Mouse (Mus musculus): ENCODE measurements at regions not wholly inside any gene's neighbourhood (a gene's known extent, or its start where the extent isn't known, plus 50 kb on each side); places are given as distances from the start of the nearest gene placed in this dataset.
"Not testable (repeated sequence)": the region's sequence is repeated elsewhere in the genome, so short reads cannot be mapped to it uniquely, and the experiment has no call there.

DNA sequence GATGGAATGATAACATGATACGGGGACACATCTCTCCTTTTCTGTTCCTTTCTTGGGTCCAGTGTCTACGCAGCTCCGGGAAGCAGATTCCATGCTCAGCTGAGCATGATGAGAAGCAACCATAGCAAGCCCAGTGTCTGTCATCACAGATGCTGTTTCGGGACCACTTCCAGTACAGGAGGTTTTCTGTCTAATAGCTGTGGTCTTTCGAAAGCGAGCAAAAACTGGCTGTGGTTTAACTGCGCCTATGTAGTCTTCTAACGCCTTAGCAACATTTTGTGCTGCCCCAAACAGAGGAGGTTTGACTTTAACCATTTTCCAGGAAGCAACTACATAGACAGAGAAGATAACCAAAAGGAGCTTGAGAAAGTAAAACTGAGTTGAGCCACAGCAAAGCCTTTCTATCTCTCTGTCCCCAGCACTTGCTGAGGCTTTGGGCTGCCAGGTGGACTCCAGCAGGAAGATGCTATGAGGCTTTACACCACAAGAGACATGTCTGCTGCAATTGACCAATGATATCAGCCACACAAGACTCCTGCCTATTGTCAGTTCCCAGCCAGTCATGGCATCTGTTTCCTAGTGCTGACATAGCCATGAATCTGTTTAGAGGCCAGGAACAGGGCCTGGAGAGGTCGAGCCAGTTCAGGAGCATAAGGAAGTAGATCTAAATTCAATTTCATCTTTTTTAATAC, 95.1 kb downstream of the Stard3nl start:
- not testable (repeated sequence) for DNase-seq (ENCODE audit: low spot score in 2 of 2)

DNA sequence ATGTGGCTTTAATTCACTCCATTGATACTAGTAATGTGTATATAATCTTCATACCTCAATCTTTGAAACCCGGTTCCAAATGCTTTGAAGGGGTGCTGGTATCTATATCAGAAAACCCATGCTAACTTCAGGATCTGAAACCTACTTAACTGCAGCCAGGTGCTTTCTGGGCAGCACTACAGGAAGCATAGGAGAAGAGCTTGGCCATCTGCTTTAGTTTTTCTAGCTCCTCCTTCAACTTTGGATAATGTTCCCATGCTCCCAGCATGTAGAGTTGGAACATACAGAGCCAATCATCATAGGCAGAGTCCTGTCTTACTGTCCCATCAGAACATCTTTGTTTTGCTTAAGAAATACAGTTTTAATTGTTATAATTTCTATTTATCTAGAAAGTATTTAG, 99.3 kb downstream of the Stard3nl start:
- DNase-seq (ENCODE audit: low spot score in 2 of 2) = no peak

DNA sequence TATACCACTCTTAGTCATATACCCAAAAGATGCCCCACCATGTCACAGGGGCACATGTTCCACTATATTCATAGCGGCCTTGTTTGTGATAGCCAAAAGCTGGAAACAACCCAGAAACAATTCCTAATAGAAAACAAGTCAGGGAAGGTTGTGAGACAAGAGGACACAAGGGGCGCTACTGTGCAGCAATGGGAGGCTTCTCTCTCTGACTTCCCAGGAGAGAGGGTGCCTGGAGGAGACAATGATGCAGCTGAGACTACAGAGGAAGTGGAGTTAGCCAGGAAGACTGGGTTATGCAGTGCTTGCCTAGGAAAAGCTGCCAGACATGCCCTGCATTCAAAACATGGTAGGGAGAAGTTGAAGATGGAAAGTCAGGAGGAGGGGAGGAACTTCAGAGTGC, 102.6 kb downstream of the Stard3nl start:
- no peak for DNase-seq (ENCODE audit: low spot score in 2 of 2)

DNA sequence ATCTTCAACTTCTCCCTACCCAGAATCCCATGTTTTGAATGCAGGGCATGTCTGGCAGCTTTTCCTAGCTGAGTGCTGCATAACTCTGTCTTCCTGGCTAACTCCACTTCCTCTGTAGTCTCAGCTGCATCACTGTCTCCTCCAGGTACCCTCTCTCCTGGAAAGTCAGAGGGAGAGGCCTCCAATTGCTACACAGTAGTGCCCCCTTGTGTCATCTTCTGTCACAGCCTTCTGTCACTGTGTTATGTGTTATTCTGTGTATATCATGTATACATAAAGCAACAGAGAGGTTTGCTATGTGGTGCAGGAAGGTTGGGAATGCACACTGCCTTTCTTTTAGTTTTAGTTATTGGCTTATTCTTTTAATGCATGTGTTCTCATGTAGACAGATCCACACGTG, 112.4 kb downstream of the Stard3nl start:
- no peak for DNase-seq (ENCODE audit: low spot score in 2 of 2)

DNA sequence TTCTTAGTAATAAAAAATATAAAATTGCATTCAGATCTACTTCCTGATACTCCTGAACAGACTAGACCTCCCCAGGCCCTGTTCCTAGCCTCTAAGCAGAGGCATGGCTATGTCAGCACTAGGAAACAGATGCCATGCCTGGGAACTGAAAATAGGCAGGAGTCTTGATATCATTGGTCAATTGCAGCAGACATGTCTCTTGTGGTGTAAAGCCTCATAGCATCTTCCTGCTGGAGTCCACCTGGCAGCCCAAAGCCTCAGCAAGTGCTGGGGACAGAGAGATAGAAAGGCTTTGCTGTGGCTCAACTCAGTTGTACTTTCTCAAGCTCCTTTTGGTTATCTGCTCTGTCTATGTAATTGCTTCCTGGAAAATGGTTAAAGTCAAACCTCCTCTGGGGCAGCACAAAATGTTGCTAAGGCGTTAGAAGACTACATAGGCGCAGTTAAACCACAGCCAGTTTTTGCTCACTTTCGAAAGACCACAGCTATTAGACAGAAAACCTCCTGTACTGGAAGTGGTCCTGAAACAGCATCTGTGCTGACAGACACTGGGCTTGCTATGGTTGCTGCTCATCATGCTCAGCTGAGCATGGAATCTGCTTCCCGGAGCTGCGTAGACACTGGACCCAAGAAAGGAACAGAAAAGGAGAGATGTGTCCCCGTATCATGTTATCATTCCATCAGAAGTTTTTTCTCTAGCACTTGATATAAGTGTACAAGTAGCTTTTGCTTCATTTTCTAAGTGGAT, 122.9 kb downstream of the Stard3nl start:
- DNase-seq (ENCODE audit: low spot score in 2 of 2) = not testable (repeated sequence)

DNA sequence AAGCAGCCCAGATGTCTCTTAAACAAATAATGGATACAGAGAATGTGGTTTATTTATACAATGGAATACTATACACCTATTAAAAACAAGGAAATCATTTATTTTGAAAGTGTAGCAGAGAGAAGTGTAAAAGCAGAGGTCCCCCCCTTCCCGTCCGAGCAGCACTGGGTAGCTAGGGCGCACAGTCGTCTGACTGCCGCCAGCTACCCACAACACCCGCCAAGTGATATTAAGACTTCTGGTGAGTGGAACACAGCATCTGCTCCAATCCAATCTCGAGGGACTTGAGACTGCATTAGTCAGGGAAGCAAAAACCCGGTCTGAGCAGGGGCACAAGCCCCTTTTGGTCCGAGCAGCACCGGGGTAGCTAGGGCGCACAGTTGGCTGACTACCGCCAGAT, 130.6 kb downstream of the Stard3nl start:
- not testable (repeated sequence) for DNase-seq (ENCODE audit: low spot score in 2 of 2)

DNA sequence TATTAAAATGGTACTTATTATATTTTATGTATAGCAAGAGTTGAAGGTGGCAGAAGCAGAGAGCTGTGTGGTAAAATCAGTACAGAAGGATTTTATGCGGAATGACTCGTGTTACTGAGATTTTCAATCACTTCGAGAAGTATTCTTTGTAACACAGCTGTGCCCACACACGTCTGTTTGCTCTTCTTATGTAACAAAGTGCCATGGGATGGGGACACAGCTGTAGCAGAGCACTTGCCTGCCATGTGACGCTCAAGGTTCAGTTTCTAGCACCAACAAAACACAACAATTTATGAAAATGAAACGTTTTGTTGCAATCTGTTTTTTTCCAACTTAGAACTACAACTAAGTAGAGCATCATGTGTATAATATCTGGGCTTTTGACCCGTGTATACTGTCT, 149.0 kb downstream of the Stard3nl start:
- DNase-seq (ENCODE audit: low spot score in 2 of 2) = not testable (repeated sequence)

DNA sequence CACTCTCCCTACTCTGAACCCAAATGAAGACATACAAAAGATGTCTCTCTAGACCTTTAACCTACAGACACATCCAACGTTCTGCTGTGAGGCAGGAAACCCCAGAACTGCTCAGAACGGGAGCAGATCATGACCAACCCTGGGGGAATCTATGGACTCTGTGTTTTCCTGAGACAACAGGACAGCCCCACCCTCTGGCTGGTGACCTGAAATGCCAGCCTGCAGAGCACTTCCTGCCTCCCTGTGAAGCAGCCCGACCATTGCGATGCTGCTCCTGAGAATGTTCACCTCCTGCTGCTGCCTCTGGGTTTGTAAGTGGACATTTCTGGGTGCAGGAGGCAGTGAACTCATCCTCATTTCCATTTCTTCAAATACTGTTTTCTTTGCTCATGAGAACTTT, 153.0 kb downstream of the Stard3nl start:
- DNase-seq (ENCODE audit: low spot score in 2 of 2) = not testable (repeated sequence)

DNA sequence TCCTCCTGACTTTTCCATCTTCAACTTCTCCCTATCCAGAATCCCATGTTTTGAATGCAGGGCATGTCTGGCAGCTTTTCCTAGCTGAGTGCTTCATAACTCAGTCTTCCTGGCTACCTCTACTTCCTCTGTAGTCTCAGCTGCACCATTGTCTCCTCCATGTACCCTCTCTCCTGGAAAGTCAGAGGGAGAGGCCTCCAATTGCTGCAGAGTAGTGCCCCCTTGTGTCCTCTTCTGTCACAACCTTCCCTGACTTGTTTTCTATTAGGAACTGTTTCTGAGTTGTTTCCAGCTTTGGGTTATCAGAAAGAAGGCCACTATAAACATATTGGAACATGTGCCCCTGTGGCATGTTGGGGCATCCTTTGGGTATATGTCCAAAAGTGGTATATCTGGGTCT, 159.3 kb downstream of the Stard3nl start:
- DNase-seq (ENCODE audit: low spot score in 2 of 2) = peak in 1 of 2 experiments; percentile 17

DNA sequence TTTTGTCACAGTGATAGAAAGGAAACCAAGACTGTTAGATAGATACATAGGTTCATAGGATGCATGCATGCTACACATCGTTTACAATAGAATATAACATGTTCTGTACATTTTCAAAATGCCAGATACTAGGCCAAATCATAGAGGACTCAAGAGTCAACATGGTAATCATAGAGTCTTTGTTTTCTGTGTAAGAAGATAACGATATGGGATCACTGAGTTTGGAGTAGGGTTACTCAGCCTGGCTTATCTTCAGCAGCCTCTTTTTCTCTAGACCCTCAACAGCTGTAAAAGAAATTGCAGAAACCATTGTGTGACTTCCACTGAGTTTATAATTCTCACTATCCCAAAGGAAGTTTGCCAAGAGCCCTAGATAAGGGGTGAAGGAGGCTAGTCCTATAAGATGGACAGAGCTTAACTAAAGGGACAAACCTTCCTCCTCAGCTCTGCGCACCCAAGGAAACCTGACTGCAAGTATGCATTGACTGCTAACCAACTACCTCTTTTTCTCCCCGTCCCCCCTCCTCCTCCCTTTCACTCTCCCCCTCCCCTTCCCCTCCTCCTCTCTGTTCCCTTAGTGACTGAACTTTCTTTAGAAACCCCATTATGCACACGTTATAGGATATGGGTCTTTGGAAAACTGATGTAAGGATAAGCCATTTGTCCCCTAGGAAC, 160.8 kb downstream of the Stard3nl start:
- DNase-seq (ENCODE audit: low spot score in 2 of 2) = no peak

DNA sequence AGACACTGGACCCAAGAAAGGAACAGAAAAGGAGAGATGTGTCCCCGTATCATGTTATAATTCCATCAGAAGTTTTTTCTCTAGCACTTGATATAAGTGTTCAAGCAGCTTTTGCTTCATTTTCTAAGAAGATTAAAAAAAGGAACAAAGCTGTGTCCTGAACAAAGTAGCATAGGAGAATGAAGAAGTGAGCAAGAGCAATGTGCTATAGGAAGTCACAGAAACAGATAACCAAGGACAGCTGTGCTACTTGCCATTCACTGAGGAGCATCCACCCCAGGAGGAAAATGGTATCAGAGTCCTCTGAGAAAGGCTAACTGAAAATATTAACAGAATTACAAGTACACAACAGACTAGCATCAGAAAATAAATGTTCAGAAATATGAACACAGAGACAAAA, 175.6 kb downstream of the Stard3nl start:
- not testable (repeated sequence) for DNase-seq (ENCODE audit: low spot score in 2 of 2)

DNA sequence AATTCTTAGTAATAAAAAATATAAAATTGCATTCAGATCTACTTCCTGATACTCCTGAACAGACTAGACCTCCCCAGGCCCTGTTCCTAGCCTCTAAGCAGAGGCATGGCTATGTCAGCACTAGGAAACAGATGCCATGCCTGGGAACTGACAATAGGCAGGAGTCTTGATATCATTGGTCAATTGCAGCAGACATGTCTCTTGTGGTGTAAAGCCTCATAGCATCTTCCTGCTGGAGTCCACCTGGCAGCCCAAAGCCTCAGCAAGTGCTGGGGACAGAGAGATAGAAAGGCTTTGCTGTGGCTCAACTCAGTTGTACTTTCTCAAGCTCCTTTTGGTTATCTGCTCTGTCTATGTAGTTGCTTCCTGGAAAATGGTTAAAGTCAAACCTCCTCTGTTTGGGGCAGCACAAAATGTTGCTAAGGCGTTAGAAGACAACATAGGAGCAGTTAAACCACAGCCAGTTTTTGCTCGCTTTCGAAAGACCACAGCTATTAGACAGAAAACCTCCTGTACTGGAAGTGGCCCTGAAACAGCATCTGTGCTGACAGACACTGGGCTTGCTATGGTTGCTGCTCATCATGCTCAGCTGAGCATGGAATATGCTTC, 176.1 kb downstream of the Stard3nl start:
- DNase-seq (ENCODE audit: low spot score in 2 of 2) = not testable (repeated sequence)

DNA sequence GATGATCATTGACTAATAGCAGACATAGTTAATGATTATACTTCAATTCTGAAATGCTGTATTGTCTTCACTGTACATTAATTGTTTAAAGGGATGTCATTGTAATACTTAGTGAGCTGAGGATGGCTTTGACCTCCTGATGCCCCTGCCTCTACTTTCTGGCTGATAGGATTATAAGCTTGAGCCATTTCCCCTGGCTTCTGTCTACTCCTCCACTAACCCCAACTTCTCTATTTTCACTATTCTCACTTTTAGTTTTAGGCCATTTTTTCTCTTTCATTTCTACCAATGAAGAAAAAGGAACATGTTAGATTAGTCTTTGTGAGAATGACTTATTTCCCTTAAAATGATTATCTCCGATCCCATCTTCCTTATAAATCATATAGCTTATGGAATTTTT, 190.9 kb downstream of the Stard3nl start:
- DNase-seq (ENCODE audit: low spot score in 2 of 2) = no peak

DNA sequence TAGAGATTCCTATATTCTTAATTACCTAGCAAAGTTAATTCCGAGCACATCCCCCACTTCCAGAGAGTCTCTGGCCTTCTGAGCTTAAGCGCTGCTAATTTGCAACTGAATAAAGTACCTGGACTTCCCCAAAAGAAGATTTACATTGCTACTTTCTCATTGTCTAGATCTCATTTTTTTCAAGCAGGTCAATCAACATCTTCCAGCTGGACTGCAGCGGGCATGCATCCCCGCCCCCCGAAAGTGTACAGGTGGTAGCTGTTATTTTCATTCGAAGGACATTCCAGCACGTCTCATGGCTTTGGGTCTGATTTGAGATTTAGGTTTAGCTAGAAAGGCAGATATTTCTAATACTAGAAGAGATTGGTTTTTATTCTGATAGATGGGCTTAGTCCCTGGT, 193.3 kb downstream of the Stard3nl start:
- DNase-seq (ENCODE audit: low spot score in 2 of 2) = not testable (repeated sequence)
